Mouse (Mus musculus): ENCODE data around the gene Slc36a3.
A peak's percentile ranks its signal among the peaks of the same experiment; 100 is the strongest.
"Not testable (repeated sequence)": the region's sequence is repeated elsewhere in the genome, so short reads cannot be mapped to it uniquely, and the experiment has no call there.

Gene Slc36a3

GRCm38 (mm10) chr11:55144011-55144410 is 7.5 kb downstream of the Slc36a3 start:
- DNase-seq (ENCODE audit: low read depth, low spot score), result no peak

GRCm38 (mm10) chr11:55141502-55141901 is 10.0 kb downstream of the Slc36a3 start:
- DNase-seq (ENCODE audit: low read depth, low spot score), result no peak

GRCm38 (mm10) chr11:55137646-55138045 is 13.9 kb downstream of the Slc36a3 start:
- DNase-seq (ENCODE audit: low read depth, low spot score), result no peak

GRCm38 (mm10) chr11:55136770-55137547 is 14.5 kb downstream of the Slc36a3 start:
- DNase-seq (ENCODE audit: low read depth, low spot score), result peak; percentile 22

- no peak for DNase-seq (ENCODE audit: low read depth, low spot score)
Observed at GRCm38 (mm10) chr11:55134871-55135270, 16.6 kb downstream of the Slc36a3 start.

- DNase-seq (ENCODE audit: low read depth, low spot score), result no peak
Observed at GRCm38 (mm10) chr11:55134407-55134806, 17.1 kb downstream of the Slc36a3 start.

GRCm38 (mm10) chr11:55133204-55133603 is 18.3 kb downstream of the Slc36a3 start:
- DNase-seq (ENCODE audit: low read depth, low spot score), result no peak

GRCm38 (mm10) chr11:55131946-55132345 is 19.6 kb downstream of the Slc36a3 start:
- DNase-seq (ENCODE audit: low read depth, low spot score), result no peak

GRCm38 (mm10) chr11:55131077-55131742 is 20.3 kb downstream of the Slc36a3 start:
- no peak for DNase-seq (ENCODE audit: low read depth, low spot score)

- no peak for DNase-seq (ENCODE audit: low read depth, low spot score)
Observed at GRCm38 (mm10) chr11:55128411-55128810, 23.1 kb downstream of the Slc36a3 start.

GRCm38 (mm10) chr11:55127937-55128336 is 23.6 kb downstream of the Slc36a3 start:
- DNase-seq (ENCODE audit: low read depth, low spot score), result peak; percentile 39

GRCm38 (mm10) chr11:55126663-55127062 is 24.8 kb downstream of the Slc36a3 start:
- DNase-seq (ENCODE audit: low read depth, low spot score), result no peak

GRCm38 (mm10) chr11:55121430-55121829 is 30.1 kb downstream of the Slc36a3 start:
- no peak for DNase-seq (ENCODE audit: low read depth, low spot score)

GRCm38 (mm10) chr11:55120821-55121271 is 30.7 kb downstream of the Slc36a3 start:
- no peak for DNase-seq (ENCODE audit: low read depth, low spot score)

GRCm38 (mm10) chr11:55120279-55120678 is 31.2 kb downstream of the Slc36a3 start:
- DNase-seq (ENCODE audit: low read depth, low spot score), result no peak

- no peak for DNase-seq (ENCODE audit: low read depth, low spot score)
Observed at GRCm38 (mm10) chr11:55117031-55117430, 34.5 kb downstream of the Slc36a3 start.

- no peak for DNase-seq (ENCODE audit: low read depth, low spot score)
Observed at GRCm38 (mm10) chr11:55116004-55116403, 35.5 kb downstream of the Slc36a3 start.

- DNase-seq (ENCODE audit: low read depth, low spot score), result no peak
Observed at GRCm38 (mm10) chr11:55114291-55114690, 37.2 kb downstream of the Slc36a3 start.

GRCm38 (mm10) chr11:55113861-55114250 is 37.7 kb downstream of the Slc36a3 start:
- DNase-seq (ENCODE audit: low read depth, low spot score), result not testable (repeated sequence)

- no peak for DNase-seq (ENCODE audit: low read depth, low spot score)
Observed at GRCm38 (mm10) chr11:55113209-55113860, 38.2 kb downstream of the Slc36a3 start.

- no peak for DNase-seq (ENCODE audit: low read depth, low spot score)
Observed at GRCm38 (mm10) chr11:55110566-55111169, 40.8 kb downstream of the Slc36a3 start.
